Mouse (Mus musculus) liver, postnatal 0 days (tissue): Measurements from ENCODE around the gene Gadd45g. TPM values are rescaled to one million over a fixed set of nuclear protein-coding genes. Genes with fewer than 3 reads are reported as not detected.

Experiments
- ATAC-seq: fragments of 200-750 bp; cut with Nextera tagmentation; 2 replicates; pipeline ENCODE4 v1.8.0; 2017; ENCODE audit warnings: mild to moderate bottlenecking, moderate library complexity
- DNase-seq: peaks from one replicate; pipeline ENCODE4 v3.0.0-alpha.2; 2016
- H3K27ac ChIP-seq: fragments of 300-500 bp; sonication (generic); 2 replicates; pipeline ENCODE4 v1.5.1; 2014; ENCODE audit warnings: antibody characterized with exemption, moderate library complexity, mild to moderate bottlenecking, low read depth
- H3K27me3 ChIP-seq: fragments of 300-500 bp; sonication (generic); 2 replicates; pipeline ENCODE4 v1.6.1; 2014; ENCODE audit warnings: low read length, control low read depth, mixed read lengths; ENCODE audit not compliant: insufficient read depth
- H3K36me3 ChIP-seq: fragments of 300-500 bp; sonication (generic); replicated peaks from 2 replicates; pipeline ENCODE4 v1.6.1; 2014; ENCODE audit warnings: mild to moderate bottlenecking, control low read depth, low read length, moderate library complexity, mixed read lengths; ENCODE audit not compliant: insufficient read depth
- H3K4me1 ChIP-seq: fragments of 300-500 bp; sonication (generic); 2 replicates; pipeline ENCODE4 v1.6.1; 2014; ENCODE audit warnings: antibody characterized with exemption, mild to moderate bottlenecking, control low read depth; ENCODE audit not compliant: insufficient read depth
- H3K4me2 ChIP-seq: fragments of 300-500 bp; sonication (generic); 2 replicates; pipeline ENCODE4 v1.6.1; 2014; ENCODE audit warnings: low read depth, mild to moderate bottlenecking, low read length, moderate library complexity, mixed read lengths
- H3K4me3 ChIP-seq: fragments of 300-500 bp; sonication (generic); 2 replicates; pipeline ENCODE4 v1.5.1; 2014; ENCODE audit warnings: low read depth, low read length
- H3K9ac ChIP-seq: fragments of 300-500 bp; sonication (generic); replicated peaks from 2 replicates; pipeline ENCODE4 v1.6.1; 2014; ENCODE audit warnings: mild to moderate bottlenecking, moderate library complexity
- H3K9me3 ChIP-seq: fragments of 300-500 bp; sonication (generic); 2 replicates; pipeline ENCODE4 v1.6.1; 2016; ENCODE audit warnings: mild to moderate bottlenecking, control low read depth, low read length, mixed read lengths
- CTCF ChIP-seq: sonication (generic); IDR thresholded peaks from 2 replicates; pipeline ENCODE4 v1.5.1; 2016; ENCODE audit warnings: antibody characterized with exemption, low read depth
- EP300 ChIP-seq: IDR thresholded peaks from 2 replicates; pipeline ENCODE4 v1.6.1; 2016; ENCODE audit warnings: antibody characterized with exemption, low read depth, mild to moderate bottlenecking
- WGBS: fragments of 180-500 bp; shearing (Covaris S2); extraction: QIAGEN DNeasy Blood & Tissue Kit; methylation state at CpG from one replicate; pipeline ENCODE4 v1.1.7; 2014; ENCODE audit not compliant: insufficient replicate concordance; 5-methylcytosine and 5-hydroxymethylcytosine counted together
- polyA plus RNA-seq: library from polyadenylated mRNA; unstranded; fragments of >200 nt; fragmentation: Nextera tagmentation; extraction: Ambion mirVana; gene quantifications from 2 replicates; pipeline ENCODE4 v1.2.1, GENCODE M21; 2015

The Gadd45g gene
- polyA plus RNA-seq, 1 experiment from 2014 or later, result 20.6 TPM

- TF ChIP-seq EP300, result no peak
- no peak for TF ChIP-seq CTCF
- H3K4me1 ChIP-seq, result peaks cover 47% of the 10 kb centered on the region
- peak overlapping the region; percentile 20; the same call in 1 of the 2 replicates for H3K4me2 ChIP-seq
- WGBS, result 66% methylated on average over 10 of the region's 10 CpGs
- H3K36me3 ChIP-seq, result no peaks in the 10 kb centered on the region
- ATAC-seq (no peak), DNase-seq (no peak)
- H3K9ac ChIP-seq, result no peak overlapping the region
- H3K4me3 ChIP-seq, result no peak overlapping the region
- no peaks in the 10 kb centered on the region for H3K27me3 ChIP-seq
- no peaks in the 10 kb centered on the region for H3K9me3 ChIP-seq
- H3K27ac ChIP-seq, result peak overlapping the region; percentile 32
These were observed 2.4 kb upstream of the Gadd45g start for GRCm38 (mm10) chr13:51844118-51844517.

GRCm38 (mm10) chr13:51844661-51845060 is 1.8 kb upstream of the Gadd45g start:
- 10% methylated on average over 10 of the region's 10 CpGs for WGBS

GRCm38 (mm10) chr13:51845072-51845471 is 1.4 kb upstream of the Gadd45g start:
- peak; percentile 40 for DNase-seq
- ATAC-seq, result no peak
- H3K27ac ChIP-seq, result peak overlapping the region; percentile 96
- H3K4me2 ChIP-seq, result peak overlapping the region; percentile 99
- no peak for TF ChIP-seq CTCF
- no peak for TF ChIP-seq EP300
- H3K9me3 ChIP-seq, result no peaks in the 10 kb centered on the region
- H3K9ac ChIP-seq, result peak overlapping the region; percentile 71
- no peaks in the 10 kb centered on the region for H3K27me3 ChIP-seq
- H3K4me3 ChIP-seq, result peak overlapping the region; percentile 87
- WGBS, result 13% methylated on average over 10 of the region's 10 CpGs
- H3K36me3 ChIP-seq, result no peaks in the 10 kb centered on the region
- H3K4me1 ChIP-seq, result peaks cover 51% of the 10 kb centered on the region

More at GRCm38 (mm10) chr13:51844661-51845060, 1.8 kb upstream of the Gadd45g start:
- Histone ChIP-seq H3K27ac (peak overlapping the region; percentile 32; the same call in 1 of the 2 replicates), H3K36me3 (no peaks in the 10 kb centered on the region), H3K4me2 (peak overlapping the region; percentile 99), H3K4me1 (peaks cover 47% of the 10 kb centered on the region), H3K9ac (no peak overlapping the region), H3K4me3 (no peak overlapping the region), H3K9me3 (no peaks in the 10 kb centered on the region), H3K27me3 (no peaks in the 10 kb centered on the region)
- DNase-seq, result peak; percentile 86
- no peak for ATAC-seq
- TF ChIP-seq CTCF (peak; percentile 89), EP300 (no peak)

- TF ChIP-seq CTCF (peak; percentile 85), EP300 (no peak)
- ATAC-seq, result peak; percentile 12
These were observed 787 bp upstream of the Gadd45g start for GRCm38 (mm10) chr13:51845591-51846191.

GRCm38 (mm10) chr13:51846868-51847793 is 653 bp downstream of the Gadd45g start:
- no peaks in the 10 kb centered on the region for H3K9me3 ChIP-seq
- no peaks in the 10 kb centered on the region for H3K27me3 ChIP-seq
- TF ChIP-seq CTCF, result no peak
- TF ChIP-seq EP300, result no peak
- H3K4me3 ChIP-seq, result peak overlapping the region; percentile 87
- H3K4me2 ChIP-seq, result peak overlapping the region; percentile 99
- DNase-seq, result peak; percentile 71
- peak overlapping the region; percentile 88 for H3K9ac ChIP-seq
- under 1% methylated on average over 59 of the region's 63 CpGs for WGBS
- H3K4me1 ChIP-seq, result peaks cover 35% of the 10 kb centered on the region
- H3K27ac ChIP-seq, result peak overlapping the region; percentile 90
- no peaks in the 10 kb centered on the region for H3K36me3 ChIP-seq
- ATAC-seq, result peak; percentile 9; the same call in 1 of the 2 replicates

More at GRCm38 (mm10) chr13:51845591-51846191, 787 bp upstream of the Gadd45g start:
- H3K4me3 ChIP-seq, result peak overlapping the region; percentile 87
- H3K36me3 ChIP-seq, result no peaks in the 10 kb centered on the region
- H3K4me1 ChIP-seq, result peaks cover 49% of the 10 kb centered on the region
- peak overlapping the region; percentile 96 for H3K27ac ChIP-seq
- peak overlapping the region; percentile 99 for H3K4me2 ChIP-seq
- no peaks in the 10 kb centered on the region for H3K27me3 ChIP-seq
- WGBS, result under 1% methylated on average over 45 of the region's 45 CpGs
- H3K9me3 ChIP-seq, result no peaks in the 10 kb centered on the region
- peak; percentile 92 for DNase-seq
- peak overlapping the region; percentile 71 for H3K9ac ChIP-seq

- DNase-seq (peak; percentile 87), ATAC-seq (peak; percentile 32)
- H3K4me1 ChIP-seq, result peaks cover 31% of the 10 kb centered on the region
- peak overlapping the region; percentile 88 for H3K9ac ChIP-seq
- H3K4me3 ChIP-seq, result peak overlapping the region; percentile 87
- TF ChIP-seq EP300 (0 out of 2 replicates have a peak, but pooled peaks have one; percentile 9), CTCF (peak; percentile 80)
- peak overlapping the region; percentile 99 for H3K4me2 ChIP-seq
- peak overlapping the region; percentile 90 for H3K27ac ChIP-seq
- under 1% methylated on average over 31 of the region's 31 CpGs for WGBS
- no peaks in the 10 kb centered on the region for H3K27me3 ChIP-seq
- no peaks in the 10 kb centered on the region for H3K36me3 ChIP-seq
- no peaks in the 10 kb centered on the region for H3K9me3 ChIP-seq
These were observed 1.6 kb downstream of the Gadd45g start for GRCm38 (mm10) chr13:51847979-51848480.
